Mouse (Mus musculus): ENCODE data around the gene Krtap17-1.

DNA sequence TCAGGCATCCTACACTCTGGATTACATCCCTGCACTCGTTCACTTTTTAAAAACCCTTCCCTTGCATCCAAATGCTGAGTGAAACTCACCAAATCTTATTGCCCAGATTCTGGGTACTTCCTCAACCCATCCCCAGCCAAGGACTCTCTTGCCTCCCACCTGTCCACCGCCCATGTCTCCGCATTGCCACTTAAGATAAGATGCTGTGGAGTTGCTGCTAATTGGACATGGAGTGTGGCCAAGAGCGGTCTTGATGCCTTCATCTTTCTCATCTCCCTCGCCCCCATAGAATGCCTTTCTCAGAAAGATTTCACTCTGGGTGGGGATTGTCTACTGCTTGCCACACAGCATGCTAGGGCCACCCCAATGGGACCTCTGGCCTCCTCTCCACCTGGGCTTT, 14.5 kb upstream of the Krtap17-1 start:
- TF ChIP-seq POLR2A (IDR thresholded peaks at IDR 0.05; ENCODE audit: control insufficient read depth, extremely low read depth, insufficient read depth, low read length, poor library complexity) (no peak), CTCF (IDR thresholded peaks at IDR 0.05; ENCODE audit: borderline replicate concordance, control insufficient read depth, extremely low read depth, insufficient read depth, low read length, poor library complexity) (no peak)
